Mouse (Mus musculus) heart, adult 8-10 months (tissue): ENCODE results near the gene Lrch1. TPM values are rescaled to one million over a fixed set of nuclear protein-coding genes. Genes with fewer than 3 reads are reported as not detected.
A peak's percentile ranks its signal among the peaks of the same experiment; 100 is the strongest.

Source experiments
- DNase-seq: peaks from one replicate; pipeline ENCODE4 v3.0.0; 2022; ENCODE audit warnings: low spot score
- total RNA-seq, 4 experiments: library from RNA; stranded (reverse); gene quantifications; 2 replicates each; pipeline ENCODE4 v1.2.4; 2022

Gene Lrch1
- total RNA-seq, 4 experiments from 2014 or later: 13.3 to 14.7 (median 14.6) TPM

- no peak for DNase-seq
Measured at GRCm38 (mm10) chr14:74922039-74922736, 25.5 kb downstream of the Lrch1 start.

GRCm38 (mm10) chr14:74921471-74921870 lies 26.2 kb downstream of the Lrch1 start:
- DNase-seq: no peak

- DNase-seq: no peak
Measured at GRCm38 (mm10) chr14:74919132-74919531, 28.5 kb downstream of the Lrch1 start.

GRCm38 (mm10) chr14:74918521-74919103 lies 29.1 kb downstream of the Lrch1 start:
- DNase-seq: no peak

- no peak for DNase-seq
Measured at GRCm38 (mm10) chr14:74917504-74918124, 30.1 kb downstream of the Lrch1 start.

- DNase-seq: no peak
Measured at GRCm38 (mm10) chr14:74916691-74917090, 31.0 kb downstream of the Lrch1 start.

GRCm38 (mm10) chr14:74916075-74916474 lies 31.6 kb downstream of the Lrch1 start:
- no peak for DNase-seq

GRCm38 (mm10) chr14:74915658-74916057 lies 32.0 kb downstream of the Lrch1 start:
- no peak for DNase-seq

- DNase-seq: no peak
Measured at GRCm38 (mm10) chr14:74915025-74915424, 32.7 kb downstream of the Lrch1 start.

- DNase-seq: peak; percentile 63
Measured at GRCm38 (mm10) chr14:74913381-74914230, 34.1 kb downstream of the Lrch1 start.

- DNase-seq: peak; percentile 60
Measured at GRCm38 (mm10) chr14:74910363-74910762, 37.3 kb downstream of the Lrch1 start.

GRCm38 (mm10) chr14:74909021-74909420 lies 38.7 kb downstream of the Lrch1 start:
- DNase-seq: no peak

- no peak for DNase-seq
Measured at GRCm38 (mm10) chr14:74908250-74908649, 39.4 kb downstream of the Lrch1 start.

- DNase-seq: no peak
Measured at GRCm38 (mm10) chr14:74907706-74908105, 40.0 kb downstream of the Lrch1 start.

- DNase-seq: no peak
Measured at GRCm38 (mm10) chr14:74905990-74906389, 41.7 kb downstream of the Lrch1 start.

GRCm38 (mm10) chr14:74904442-74904841 lies 43.2 kb downstream of the Lrch1 start:
- DNase-seq: no peak

- peak; percentile 77 for DNase-seq
Measured at GRCm38 (mm10) chr14:74903047-74903446, 44.6 kb downstream of the Lrch1 start.

- DNase-seq: no peak
Measured at GRCm38 (mm10) chr14:74900705-74901369, 46.8 kb downstream of the Lrch1 start.

GRCm38 (mm10) chr14:74899953-74900704 lies 47.5 kb downstream of the Lrch1 start:
- peak; percentile 83 for DNase-seq

GRCm38 (mm10) chr14:74898939-74899338 lies 48.7 kb downstream of the Lrch1 start:
- no peak for DNase-seq

- DNase-seq: no peak
Measured at GRCm38 (mm10) chr14:74893693-74894092, 54.0 kb downstream of the Lrch1 start.
